Mouse (Mus musculus) midbrain, postnatal 0 days (tissue): ENCODE data around the gene Ankrd11. TPM values are rescaled to one million over a fixed set of nuclear protein-coding genes. Genes with fewer than 3 reads are reported as not detected.

Experiments used
- ATAC-seq: fragments of 200-750 bp; cut with Nextera tagmentation; 2 replicates; pipeline ENCODE4 v1.8.0; 2017; ENCODE audit warnings: moderate number of reproducible peaks, mild to moderate bottlenecking, moderate TSS enrichment, moderate library complexity; ENCODE audit not compliant: low FRiP score
- DNase-seq: peaks from one replicate; pipeline ENCODE4 v3.0.0-alpha.2; 2015; ENCODE audit warnings: low spot score
- H3K27ac ChIP-seq: fragments of 300-500 bp; sonication (generic); 2 replicates; pipeline ENCODE4 v1.5.1; 2014; ENCODE audit warnings: low read depth, mild to moderate bottlenecking, low read length, mixed read lengths
- H3K27me3 ChIP-seq: fragments of 300-500 bp; sonication (generic); 2 replicates; pipeline ENCODE4 v1.6.1; 2014; ENCODE audit warnings: low read length, control low read depth, mixed read lengths; ENCODE audit not compliant: insufficient read depth
- H3K36me3 ChIP-seq: fragments of 300-500 bp; sonication (generic); 2 replicates; pipeline ENCODE4 v1.6.1; 2014; ENCODE audit warnings: low read length, control low read depth, mixed read lengths; ENCODE audit not compliant: insufficient read depth
- H3K4me1 ChIP-seq: fragments of 300-500 bp; sonication (generic); 2 replicates; pipeline ENCODE4 v1.6.1; 2014; ENCODE audit warnings: mild to moderate bottlenecking, control low read depth, antibody characterized with exemption, low read length, mixed read lengths; ENCODE audit not compliant: insufficient read depth
- H3K4me2 ChIP-seq: fragments of 300-500 bp; sonication (generic); 2 replicates; pipeline ENCODE4 v1.6.1; 2014; ENCODE audit warnings: low read depth, mild to moderate bottlenecking, low read length, mixed read lengths; ENCODE audit not compliant: poor library complexity, severe bottlenecking
- H3K4me3 ChIP-seq: fragments of 300-500 bp; sonication (generic); 2 replicates; pipeline ENCODE4 v1.5.1; 2014; ENCODE audit warnings: low read depth, mild to moderate bottlenecking, low read length, moderate library complexity
- H3K9ac ChIP-seq: fragments of 300-500 bp; sonication (generic); replicated peaks from 2 replicates; pipeline ENCODE4 v1.6.1; 2014; ENCODE audit warnings: mild to moderate bottlenecking, low read length, moderate library complexity, mixed read lengths; ENCODE audit not compliant: poor library complexity, severe bottlenecking
- H3K9me3 ChIP-seq: fragments of 300-500 bp; sonication (generic); 2 replicates; pipeline ENCODE4 v1.6.1; 2016; ENCODE audit warnings: low read length, control low read depth
- CTCF ChIP-seq: IDR thresholded peaks from 2 replicates; pipeline ENCODE4 v1.5.1; 2016; ENCODE audit warnings: antibody characterized with exemption, mild to moderate bottlenecking
- WGBS: fragments of 180-500 bp; shearing (Covaris S2); extraction: QIAGEN DNeasy Blood & Tissue Kit; methylation state at CpG from one replicate; pipeline ENCODE4 v1.1.7; 2014; 5-methylcytosine and 5-hydroxymethylcytosine counted together
- polyA plus RNA-seq: library from polyadenylated mRNA; unstranded; fragments of >200 nt; fragmentation: Nextera tagmentation; extraction: Ambion mirVana; gene quantifications from 2 replicates; pipeline ENCODE4 v1.2.1, GENCODE M21; 2015
- total RNA-seq: library from RNA; depleted of rRNA; stranded (reverse); fragments of >200 nt; gene quantifications from 2 replicates; pipeline ENCODE4 v1.2.3, GENCODE M21; 2014

Ankrd11 gene
- total and polyA plus RNA-seq, 2 experiments from 2014 or later: 78.7 to 98.3 TPM

GRCm38 (mm10) chr8:122918438-122919107 is 123.5 kb downstream of the Ankrd11 start:
- H3K27me3 ChIP-seq: no peaks in the 10 kb centered on the region
- no peak overlapping the region for H3K4me2 ChIP-seq
- H3K9me3 ChIP-seq: no peaks in the 10 kb centered on the region
- no peak overlapping the region for H3K9ac ChIP-seq
- 76% methylated on average over 7 of the region's 7 CpGs for WGBS
- no peak overlapping the region for H3K27ac ChIP-seq
- ATAC-seq: no peak
- H3K36me3 ChIP-seq: peaks cover 5% of the 10 kb centered on the region; the same call in 1 of the 2 replicates
- no peak for TF ChIP-seq CTCF
- DNase-seq: no peak
- no peak overlapping the region for H3K4me3 ChIP-seq
- peaks cover 15% of the 10 kb centered on the region for H3K4me1 ChIP-seq

- Histone ChIP-seq H3K9ac (no peak overlapping the region), H3K4me2 (no peak overlapping the region), H3K4me3 (no peak overlapping the region), H3K27me3 (no peaks in the 10 kb centered on the region), H3K4me1 (peaks cover 13% of the 10 kb centered on the region), H3K36me3 (peaks cover 5% of the 10 kb centered on the region; the same call in 1 of the 2 replicates), H3K27ac (no peak overlapping the region; the same call in 1 of the 2 replicates), H3K9me3 (no peaks in the 10 kb centered on the region)
- ATAC-seq: no peak
- no peak for DNase-seq
- 64% methylated on average over 11 of the region's 11 CpGs for WGBS
- no peak for TF ChIP-seq CTCF
Observed at GRCm38 (mm10) chr8:122917531-122918392, 124.3 kb downstream of the Ankrd11 start.

- Histone ChIP-seq H3K9ac (no peak overlapping the region), H3K27ac (no peak overlapping the region), H3K4me3 (no peak overlapping the region), H3K36me3 (peaks cover 10% of the 10 kb centered on the region; the same call in 1 of the 2 replicates), H3K27me3 (no peaks in the 10 kb centered on the region), H3K4me1 (peaks cover 13% of the 10 kb centered on the region), H3K4me2 (no peak overlapping the region), H3K9me3 (no peaks in the 10 kb centered on the region)
- TF ChIP-seq CTCF: no peak
- ATAC-seq (no peak), DNase-seq (no peak)
- WGBS: 84% methylated on average over 3 of the region's 3 CpGs
Observed at GRCm38 (mm10) chr8:122916766-122917165, 125.3 kb downstream of the Ankrd11 start.

- no peaks in the 10 kb centered on the region for H3K27me3 ChIP-seq
- WGBS: 83% methylated on average over 4 of the region's 4 CpGs
- 0 out of 2 replicates have a peak, but pooled peaks cover 2% of the 10 kb centered on the region for H3K4me1 ChIP-seq
- no peak for TF ChIP-seq CTCF
- H3K27ac ChIP-seq: no peak overlapping the region
- H3K4me3 ChIP-seq: no peak overlapping the region
- H3K9me3 ChIP-seq: no peaks in the 10 kb centered on the region
- no peak overlapping the region for H3K4me2 ChIP-seq
- H3K9ac ChIP-seq: no peak overlapping the region
- H3K36me3 ChIP-seq: peaks cover 16% of the 10 kb centered on the region
- DNase-seq (no peak), ATAC-seq (no peak)
Observed at GRCm38 (mm10) chr8:122912871-122913270, 129.2 kb downstream of the Ankrd11 start.

- WGBS: 81% methylated on average over 3 of the region's 3 CpGs
- H3K4me3 ChIP-seq: no peak overlapping the region
- no peak overlapping the region for H3K27ac ChIP-seq
- TF ChIP-seq CTCF: no peak
- ATAC-seq (no peak), DNase-seq (no peak)
- no peak overlapping the region for H3K9ac ChIP-seq
- H3K4me1 ChIP-seq: 0 out of 2 replicates have a peak, but pooled peaks cover 2% of the 10 kb centered on the region
- no peaks in the 10 kb centered on the region for H3K27me3 ChIP-seq
- H3K4me2 ChIP-seq: no peak overlapping the region
- H3K9me3 ChIP-seq: no peaks in the 10 kb centered on the region
- peaks cover 21% of the 10 kb centered on the region for H3K36me3 ChIP-seq
Observed at GRCm38 (mm10) chr8:122912150-122912549, 129.9 kb downstream of the Ankrd11 start.
